Mouse (Mus musculus): ENCODE results near the gene Nhsl1.

Gene Nhsl1

DNA sequence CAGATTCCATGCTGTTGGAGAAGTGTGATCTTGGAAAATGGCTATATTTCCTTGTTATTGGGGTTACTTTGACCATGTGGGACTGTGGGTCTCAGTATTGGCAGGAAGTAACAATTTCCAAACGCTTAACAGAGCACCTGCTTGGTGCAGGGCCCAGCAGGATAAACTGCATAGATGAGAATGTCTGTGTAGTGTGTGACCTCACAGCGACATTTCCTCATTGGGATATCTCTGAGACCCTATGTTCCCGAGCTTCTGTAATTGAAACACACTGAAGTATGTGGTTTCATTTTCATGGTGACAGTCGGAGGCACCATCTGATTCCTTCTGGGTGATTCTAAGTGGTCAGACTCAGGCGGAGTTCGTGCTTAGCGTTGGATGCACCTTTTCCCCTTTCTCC, 75.5 kb downstream of the Nhsl1 start:
- no peak for DNase-seq (ENCODE audit: low spot score in 2 of 2)

DNA sequence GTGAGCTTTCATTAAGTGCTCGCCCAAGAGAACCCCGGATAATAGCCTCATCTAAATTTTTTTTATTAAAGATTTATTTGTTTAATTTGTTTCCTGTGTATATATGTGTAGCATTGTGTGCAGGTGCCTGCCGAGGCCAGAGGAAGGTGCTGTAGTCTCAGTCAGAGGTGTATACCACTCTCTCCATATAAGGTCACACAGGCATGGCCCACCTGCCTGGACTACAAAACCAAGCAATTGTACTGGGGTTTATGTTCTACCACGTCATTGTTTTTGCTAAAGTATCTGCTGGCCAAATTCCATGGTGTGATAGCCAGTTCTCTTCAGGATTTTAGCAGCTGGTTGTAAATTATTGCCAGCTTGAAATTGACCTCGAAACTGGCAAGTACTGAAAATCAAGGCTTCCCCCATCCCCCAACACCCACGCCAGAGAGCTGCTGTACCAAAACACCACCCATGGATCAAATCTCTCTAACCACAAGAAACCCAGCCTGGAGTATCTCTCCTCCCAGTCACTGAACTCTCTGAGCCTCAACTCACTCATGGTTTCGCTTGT, 81.4 kb downstream of the Nhsl1 start:
- DNase-seq (ENCODE audit: low spot score in 2 of 2): no peak

DNA sequence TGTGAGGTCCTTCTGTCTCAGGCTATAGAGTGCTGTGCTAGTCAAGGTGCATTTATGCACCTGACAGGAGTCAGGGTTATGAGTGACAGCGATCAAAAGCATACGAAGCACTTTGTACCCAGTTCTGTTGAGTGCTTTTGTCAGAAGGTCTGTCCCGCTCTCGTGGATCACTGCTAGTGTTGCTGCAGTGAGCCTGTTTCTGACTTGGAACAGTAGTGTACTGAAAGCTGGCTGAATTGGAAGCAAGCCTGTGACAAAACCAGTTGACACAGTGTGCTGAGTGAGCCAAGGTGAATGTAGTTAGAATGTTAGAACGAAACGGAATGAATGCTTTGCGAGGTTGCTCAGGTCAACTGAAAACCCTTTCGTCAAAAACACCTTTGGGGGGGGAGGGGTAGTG, 82.2 kb downstream of the Nhsl1 start:
- DNase-seq (ENCODE audit: low spot score in 2 of 2): no peak

DNA sequence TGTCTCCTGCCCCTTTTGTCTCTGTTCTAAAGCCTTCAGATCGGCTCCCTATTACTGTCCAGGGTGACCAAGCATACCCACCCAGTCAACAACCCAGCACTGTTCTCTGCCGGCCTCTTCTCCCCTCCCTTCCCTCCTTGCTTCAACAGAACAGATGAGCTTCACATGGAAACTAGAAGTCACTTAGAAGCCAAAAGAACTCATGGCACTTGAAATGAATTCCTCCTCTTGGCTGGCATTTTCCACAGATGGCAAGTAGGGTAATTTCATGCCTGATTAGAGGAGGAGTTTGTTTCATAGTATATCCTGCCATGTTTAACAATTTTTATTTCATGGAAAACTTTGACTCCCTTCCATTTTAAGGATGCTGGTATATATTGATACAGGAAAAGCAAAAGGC, 85.2 kb downstream of the Nhsl1 start:
- no peak for DNase-seq (ENCODE audit: low spot score in 2 of 2)

DNA sequence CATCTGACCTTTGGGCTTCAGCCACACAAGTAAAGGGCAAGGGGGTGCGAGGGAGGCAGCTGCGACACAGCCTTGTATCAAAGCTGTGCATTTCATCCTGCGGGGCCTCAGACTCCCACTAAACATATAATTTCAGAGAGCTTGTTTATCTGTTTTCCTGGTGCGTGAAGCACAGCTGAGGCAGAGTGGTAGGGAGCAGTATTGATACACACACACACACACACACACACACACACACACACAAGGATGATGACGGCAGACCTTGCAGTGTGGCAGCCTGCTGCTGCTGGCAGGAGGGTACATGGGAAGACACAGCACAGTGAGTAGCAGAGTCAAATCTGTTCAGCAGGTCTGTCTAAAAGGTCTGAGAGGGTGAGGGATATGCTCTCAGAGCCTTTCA, 85.9 kb downstream of the Nhsl1 start:
- no peak for DNase-seq (ENCODE audit: low spot score in 2 of 2)

DNA sequence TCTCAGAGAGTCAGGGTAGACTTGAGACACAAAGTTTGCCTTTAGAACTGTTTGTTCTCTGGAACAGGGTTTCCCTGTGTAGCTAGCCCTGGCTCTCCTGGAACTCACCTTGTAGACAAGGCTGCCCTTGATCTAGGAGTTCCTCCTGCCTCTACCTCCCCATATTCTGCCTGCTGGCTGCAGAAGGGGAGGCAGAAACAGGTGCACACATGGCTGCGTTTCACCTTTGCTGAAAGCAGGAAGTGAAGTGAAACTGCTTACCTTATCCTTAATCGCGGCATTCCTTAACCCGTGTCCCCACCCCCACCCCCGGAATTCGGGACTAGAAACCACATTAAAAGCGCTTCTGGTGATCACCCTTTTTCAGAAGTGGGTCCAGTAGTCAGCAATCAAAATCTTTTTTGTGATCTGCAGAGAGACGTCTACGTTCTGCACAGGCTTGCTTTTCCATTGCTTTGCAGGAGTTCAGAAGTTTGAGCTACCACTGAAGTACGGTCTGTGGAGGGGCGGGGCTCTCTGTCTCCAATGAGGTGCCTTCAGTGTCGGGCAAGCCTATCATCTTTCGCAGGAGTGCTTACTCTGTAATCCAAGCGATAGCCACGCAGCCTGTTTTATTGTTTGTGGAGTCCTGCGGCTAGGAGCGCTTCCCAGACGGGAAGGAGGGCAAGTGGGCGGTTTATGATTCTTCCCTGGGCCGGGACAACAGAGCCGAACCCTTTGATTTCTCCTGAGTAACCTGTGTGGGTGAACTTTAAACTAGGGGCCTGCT, 88.5 kb downstream of the Nhsl1 start:
- DNase-seq (ENCODE audit: low spot score in 2 of 2): no peak

DNA sequence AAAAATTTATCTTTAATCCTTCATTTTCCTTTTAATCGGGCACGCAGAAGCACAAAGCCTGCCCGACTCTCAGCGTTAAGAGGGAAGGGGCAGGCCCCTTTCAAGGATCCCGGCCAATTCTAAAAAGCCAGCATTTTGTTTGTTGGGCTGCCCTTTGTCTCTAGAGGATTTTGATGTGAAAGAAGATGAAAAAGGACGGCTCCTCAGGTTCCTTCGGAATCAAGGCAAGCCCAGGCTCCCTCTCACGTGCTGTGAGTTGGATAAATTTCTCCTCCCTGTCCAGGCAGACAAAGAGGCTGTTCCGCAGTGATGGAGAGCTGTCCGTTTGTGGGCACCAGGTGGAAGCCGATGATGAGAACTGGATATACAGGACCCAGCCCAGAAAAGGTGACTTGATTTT, 89.3 kb downstream of the Nhsl1 start:
- DNase-seq (ENCODE audit: low spot score in 2 of 2): no peak

DNA sequence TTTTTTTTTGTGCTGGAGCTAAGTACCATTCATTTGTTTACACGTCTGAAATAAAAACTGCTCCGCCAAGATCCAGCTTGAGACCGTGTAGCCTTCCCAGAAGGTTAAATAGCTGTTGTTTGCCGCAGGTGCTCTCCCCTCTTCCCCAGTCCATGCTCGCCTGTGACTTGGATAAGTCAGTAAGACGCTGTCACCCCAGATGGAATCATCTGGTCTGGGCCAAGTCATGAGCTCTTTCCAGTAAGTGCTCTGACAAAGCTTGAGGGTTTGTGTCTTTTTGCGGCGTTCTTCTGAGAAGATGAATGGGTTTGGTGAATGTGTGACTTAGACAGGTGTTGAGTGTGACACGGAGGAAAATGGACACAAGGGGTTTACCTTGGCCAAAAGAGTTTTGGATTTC, 89.8 kb downstream of the Nhsl1 start:
- DNase-seq (ENCODE audit: low spot score in 2 of 2): no peak

DNA sequence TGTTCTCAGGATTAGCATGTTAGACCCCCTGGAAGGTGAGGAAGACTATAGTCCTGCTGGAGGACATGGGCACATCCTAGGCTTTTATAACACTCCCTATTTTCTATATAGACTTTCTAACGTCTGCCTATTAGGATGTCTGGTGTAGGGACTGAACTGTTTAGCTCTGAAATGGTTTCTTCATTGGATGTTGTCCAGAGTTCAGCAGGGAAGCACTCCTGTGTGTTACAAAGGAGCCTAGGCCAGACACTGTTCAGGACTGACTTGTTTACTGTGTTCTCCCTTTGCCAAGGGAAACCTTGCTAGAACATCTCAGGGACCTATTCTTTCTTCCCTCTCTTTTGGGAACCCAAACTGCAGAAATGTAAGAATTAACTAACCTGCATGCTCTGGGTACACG, 90.3 kb downstream of the Nhsl1 start:
- no peak for DNase-seq (ENCODE audit: low spot score in 2 of 2)

DNA sequence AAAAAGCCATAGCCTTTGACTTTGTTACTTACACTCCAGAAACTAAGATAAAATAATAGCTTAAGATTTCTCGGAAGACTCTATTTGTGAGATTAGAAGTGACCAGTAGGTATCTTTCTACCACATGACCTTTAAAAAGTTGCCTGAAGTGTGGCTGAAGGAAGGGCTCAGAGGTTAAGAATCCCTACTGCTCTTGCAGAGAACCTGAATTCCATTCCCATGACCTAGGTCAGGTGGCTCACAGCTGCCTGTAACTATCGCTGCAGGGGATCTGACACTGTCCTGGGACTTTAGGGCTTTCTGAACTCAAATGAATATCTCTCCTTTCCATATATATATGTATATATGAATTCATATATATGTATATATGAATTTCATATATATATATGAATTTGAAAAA, 92.5 kb downstream of the Nhsl1 start:
- no peak for DNase-seq (ENCODE audit: low spot score in 2 of 2)

DNA sequence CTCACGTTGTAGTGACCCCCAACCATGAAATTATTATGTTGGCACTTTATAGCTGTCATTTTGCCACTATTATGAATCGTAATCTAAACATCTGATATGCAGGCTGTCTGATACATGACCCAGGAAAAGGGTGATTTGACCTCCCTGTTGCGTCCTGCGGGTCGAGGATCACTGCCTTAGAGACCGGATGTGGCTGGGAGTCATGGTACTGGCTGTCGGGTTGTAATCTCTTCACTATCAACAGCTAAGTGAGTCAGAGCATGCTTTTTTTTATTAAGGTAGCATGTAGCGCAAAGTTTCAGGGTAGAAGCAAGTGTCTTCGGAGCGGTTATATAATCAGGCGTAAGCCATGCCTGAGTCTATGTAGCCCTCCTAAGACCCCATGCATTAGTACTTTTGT, 97.2 kb downstream of the Nhsl1 start:
- DNase-seq (ENCODE audit: low spot score in 2 of 2): no peak

DNA sequence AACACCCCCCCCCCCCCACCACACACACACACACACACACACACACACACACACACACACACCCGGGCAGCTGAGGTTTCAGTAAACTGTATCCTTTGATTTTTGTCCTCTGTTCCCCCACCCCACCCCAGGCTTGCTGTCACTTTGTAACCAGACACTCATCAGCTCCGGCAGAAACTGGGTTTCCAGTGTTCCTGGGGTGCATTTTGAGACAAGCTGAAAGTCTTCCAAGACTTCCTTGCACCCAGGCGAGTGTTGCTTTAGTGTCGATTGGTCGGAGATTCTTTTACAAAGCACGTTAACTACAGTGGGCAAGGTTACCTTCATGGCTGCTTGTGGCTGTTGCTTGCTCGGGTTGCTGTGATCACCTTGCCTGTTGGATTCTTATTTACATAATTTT, 99.4 kb downstream of the Nhsl1 start:
- no peak for DNase-seq (ENCODE audit: low spot score in 2 of 2)

DNA sequence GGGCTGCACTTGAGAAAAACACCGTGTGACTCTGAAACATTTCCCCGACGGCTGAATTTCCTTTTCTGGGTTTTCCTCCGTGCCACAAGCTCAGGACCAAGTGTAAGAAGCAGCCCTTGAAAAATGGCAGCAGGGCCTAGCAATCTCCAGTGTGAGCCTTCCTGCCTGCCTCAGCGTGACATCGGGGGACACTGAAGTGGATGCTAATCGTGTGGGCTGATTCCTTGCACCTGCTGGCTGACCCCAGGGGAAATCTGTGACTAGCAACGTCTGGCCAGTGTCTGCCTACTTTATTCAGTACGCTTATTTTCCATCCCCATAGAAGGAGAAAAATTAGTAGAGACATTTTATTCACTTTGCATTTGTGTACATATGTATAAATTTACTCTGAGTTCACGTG, 100.7 kb downstream of the Nhsl1 start:
- no peak for DNase-seq (ENCODE audit: low spot score in 2 of 2)

DNA sequence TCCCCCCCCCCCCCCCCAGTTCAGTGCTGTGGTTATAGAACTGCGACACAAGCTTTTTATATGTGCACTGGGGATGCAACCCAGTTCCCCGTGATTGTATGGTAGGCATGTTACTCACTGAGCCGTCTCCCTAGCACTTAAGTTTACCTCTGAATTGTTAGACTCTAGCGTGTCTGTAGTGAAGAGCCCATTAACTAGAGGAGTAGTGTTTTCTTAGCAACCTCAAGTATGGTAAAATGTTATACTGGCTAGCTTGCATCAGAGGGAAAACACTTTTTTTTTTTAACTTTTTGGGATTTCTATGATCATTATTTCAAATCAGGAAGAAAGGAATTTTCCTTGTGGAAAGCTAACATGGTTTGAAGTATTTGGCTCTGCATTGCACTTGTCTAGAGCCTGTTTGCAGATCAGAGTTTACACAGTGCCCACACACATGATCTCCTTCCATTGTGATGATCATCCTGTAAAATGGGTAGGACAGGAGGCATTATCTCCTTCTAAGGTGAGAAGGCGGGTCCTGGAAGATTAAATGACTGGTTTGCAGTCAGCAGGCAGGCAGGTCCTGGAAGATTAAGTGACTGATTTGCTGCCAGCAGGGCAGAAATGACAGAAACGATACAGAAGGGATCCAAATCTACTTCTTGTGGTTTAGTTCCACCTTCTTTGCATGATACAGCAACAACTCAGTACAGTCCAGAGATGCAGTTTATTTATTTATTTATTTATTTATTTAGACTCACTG, 101.6 kb downstream of the Nhsl1 start:
- DNase-seq (ENCODE audit: low spot score in 2 of 2): no peak

DNA sequence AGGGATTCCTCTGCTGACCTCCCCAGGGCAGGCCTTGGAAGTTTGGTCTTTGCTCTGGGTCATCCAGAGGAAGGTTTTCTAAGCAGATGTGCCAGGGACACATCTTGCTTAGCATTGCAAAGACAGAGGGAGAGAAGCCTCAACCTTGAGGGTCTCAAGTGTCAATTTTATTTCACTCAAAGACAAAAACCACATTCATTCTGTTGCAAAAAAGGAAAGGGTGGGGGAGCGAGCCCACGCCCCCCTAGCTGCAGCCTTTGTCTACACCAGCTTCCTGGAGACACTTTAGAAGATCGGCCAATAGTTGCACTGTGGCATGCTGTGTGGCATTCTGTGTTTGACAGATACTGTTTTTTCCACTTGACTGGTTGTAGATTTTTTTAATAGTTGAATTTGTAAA, 104.2 kb downstream of the Nhsl1 start:
- DNase-seq (ENCODE audit: low spot score in 2 of 2): no peak

DNA sequence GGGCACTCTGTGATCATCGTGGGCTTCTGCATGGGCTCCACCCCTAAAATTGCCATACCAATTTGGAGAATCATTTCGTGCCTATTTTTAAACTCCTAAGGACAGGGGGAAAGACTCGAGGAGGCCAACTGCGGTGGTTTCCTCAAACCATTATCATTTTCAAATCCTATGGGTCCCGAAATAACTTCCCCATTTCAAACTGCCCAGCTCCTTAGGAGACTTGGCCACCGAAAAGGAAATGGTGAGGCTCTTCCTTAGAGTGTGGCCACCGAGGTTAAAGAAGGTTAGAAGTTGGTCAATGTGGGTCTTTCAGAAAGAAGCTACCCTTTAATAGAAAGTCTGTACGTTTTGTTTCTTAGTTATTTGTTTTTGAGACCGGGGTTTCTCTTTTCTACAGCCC, 104.8 kb downstream of the Nhsl1 start:
- DNase-seq (ENCODE audit: low spot score in 2 of 2): no peak

DNA sequence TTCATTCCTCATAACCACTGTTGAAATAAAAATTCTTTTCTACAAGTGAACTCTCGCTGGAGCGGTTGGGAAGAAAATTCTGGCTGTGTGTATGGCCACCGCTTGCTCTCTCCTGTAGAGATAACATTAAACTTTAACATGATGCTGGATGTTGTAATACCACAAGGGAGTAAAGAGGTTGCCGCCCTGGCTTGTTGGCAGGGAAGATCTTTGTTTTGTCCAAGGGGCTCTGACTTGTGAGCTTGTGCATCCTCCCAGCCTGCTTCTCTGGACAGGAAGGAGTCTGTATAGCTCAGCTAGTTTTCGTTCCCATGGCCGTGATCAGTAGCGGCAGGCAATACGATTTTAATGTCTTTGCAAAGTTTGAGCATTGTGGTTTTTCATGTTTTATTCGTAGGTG, 109.1 kb downstream of the Nhsl1 start:
- DNase-seq (ENCODE audit: low spot score in 2 of 2): no peak

DNA sequence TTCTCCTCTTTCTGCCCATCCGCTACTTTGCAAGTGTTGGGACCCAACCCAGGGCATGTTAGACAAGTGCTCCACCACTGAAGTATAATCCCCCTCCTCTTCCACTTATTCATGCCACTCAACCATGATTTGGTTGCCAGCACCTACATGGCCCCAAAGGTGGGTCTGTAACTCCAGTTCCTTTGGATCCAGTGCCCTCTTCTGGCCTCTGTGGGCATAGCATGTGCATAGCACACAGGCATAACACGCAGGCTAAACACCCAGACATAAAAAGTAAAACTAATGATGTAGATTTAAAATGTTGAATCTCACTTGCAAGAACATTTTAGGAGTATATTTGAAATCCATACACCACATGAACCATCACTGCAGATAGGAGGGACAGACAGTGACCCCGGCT, 110.7 kb downstream of the Nhsl1 start:
- no peak for DNase-seq (ENCODE audit: low spot score in 2 of 2)

DNA sequence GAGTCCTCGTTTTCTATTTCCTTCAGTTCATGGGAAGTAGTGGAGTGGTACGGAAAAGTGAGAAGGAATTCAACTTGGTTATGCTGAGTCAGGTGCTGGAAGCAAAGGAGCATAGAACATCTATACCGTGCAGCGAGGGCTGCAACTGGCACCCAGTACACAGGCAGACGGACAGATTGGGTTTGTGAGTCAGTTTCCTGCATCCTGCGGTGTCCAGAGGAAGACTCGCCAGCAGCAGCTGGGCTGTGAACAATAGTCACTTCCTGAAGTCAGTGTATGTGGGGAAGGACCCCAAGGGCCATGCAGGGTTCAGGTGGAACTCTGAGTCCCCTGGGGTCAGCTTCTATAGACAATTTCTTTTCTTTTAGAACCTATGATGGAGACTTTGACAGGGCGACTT, 111.4 kb downstream of the Nhsl1 start:
- DNase-seq (ENCODE audit: low spot score in 2 of 2): no peak

DNA sequence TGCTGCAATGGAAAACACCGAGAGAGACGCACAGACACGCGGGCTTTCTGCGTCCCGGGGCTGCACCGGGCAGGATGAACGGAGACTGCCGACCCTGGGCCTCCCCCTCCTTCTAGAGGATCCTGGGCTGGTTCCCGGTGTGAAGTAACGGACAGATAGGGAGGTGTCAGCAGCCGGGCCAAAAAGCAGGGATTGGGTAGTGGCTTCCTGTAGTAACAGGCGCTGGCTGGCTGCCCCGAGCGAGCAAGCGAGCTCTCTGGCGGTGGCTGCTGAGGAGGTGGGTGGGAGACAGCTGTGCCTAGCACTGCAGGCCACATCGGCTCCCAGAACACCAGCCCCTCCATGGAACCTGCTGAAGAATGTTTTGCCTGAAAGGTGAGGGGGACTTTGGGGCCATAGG, 112.2 kb downstream of the Nhsl1 start:
- peak in 1 of 2 experiments; percentile 5 for DNase-seq (ENCODE audit: low spot score in 2 of 2)

DNA sequence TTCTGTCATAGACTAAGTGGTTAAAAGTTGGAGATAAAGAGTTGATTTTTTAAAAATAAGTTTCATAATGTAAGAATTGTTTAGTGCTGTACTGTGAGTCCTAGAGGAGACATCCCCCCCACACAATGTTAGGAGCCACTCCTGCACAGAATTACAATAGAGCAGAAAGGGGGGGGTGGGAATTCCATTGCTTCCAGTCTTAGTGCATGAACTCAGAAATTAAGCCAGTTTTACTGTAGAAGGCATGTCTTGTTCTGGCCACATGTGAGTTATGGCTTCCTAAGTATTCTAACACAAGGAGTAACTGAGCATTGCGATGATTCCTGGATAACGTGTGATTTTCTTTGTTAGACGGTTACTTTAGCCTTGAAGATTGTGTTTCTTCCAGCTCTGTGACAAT, 112.8 kb downstream of the Nhsl1 start:
- no peak for DNase-seq (ENCODE audit: low spot score in 2 of 2)

DNA sequence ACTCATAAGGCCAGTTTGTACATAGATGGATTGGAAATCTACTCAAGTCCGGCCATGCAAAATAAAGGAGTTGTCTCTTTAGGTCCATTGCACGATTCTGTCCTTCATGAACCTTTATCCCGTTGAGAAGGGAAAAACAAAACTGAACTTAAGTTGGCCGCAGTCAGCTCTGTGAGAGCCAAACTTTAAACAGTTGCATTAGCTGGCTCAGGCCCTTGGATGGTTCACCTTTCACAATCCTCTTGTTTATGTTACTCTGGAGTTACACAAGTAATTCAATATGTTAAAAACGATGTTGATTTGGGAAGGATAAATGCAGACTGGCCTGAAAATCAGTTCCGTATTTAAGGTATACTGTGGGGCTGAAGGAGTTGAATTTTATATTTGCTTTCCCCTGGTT, 116.7 kb downstream of the Nhsl1 start:
- DNase-seq (ENCODE audit: low spot score in 2 of 2): no peak

DNA sequence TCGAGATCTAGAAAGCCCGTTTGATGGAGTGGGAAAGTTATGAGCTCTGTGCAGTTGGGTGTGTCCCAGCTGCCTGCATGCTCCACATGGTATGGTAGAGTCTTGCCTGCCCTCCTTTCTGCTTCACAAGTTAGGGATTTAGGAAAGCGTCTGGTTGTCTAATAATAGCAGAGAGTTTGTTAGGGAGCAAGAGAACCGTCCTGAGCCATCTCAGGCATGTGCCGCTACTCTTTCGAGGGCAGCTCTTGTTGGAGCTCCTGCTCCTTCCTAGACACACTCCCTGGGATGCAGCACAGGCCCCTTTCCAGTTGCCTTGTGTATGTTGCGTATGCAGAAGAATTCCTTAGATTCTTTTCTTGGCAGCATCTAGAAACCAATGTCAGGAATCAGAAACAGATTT, 117.2 kb downstream of the Nhsl1 start:
- DNase-seq (ENCODE audit: low spot score in 2 of 2): no peak
